Mouse (Mus musculus) stomach, embryonic 14.5 days (tissue): ENCODE results near the gene Dusp13. TPM values are rescaled to one million over a fixed set of nuclear protein-coding genes. Genes with fewer than 3 reads are reported as not detected.
A peak's percentile ranks its signal among the peaks of the same experiment; 100 is the strongest.

ENCODE experiments used
- ATAC-seq: fragments of 200-750 bp; cut with Nextera tagmentation; 2 replicates; pipeline ENCODE4 v1.8.0; 2017; ENCODE audit warnings: low read depth, moderate TSS enrichment; ENCODE audit not compliant: insufficient number of reproducible peaks, insufficient read depth, low FRiP score
- H3K27ac ChIP-seq: fragments of 300-500 bp; sonication (generic); 2 replicates; pipeline ENCODE4 v1.5.1; 2014; ENCODE audit warnings: mild to moderate bottlenecking, low read length, moderate library complexity, mixed read lengths
- H3K27me3 ChIP-seq: fragments of 300-500 bp; sonication (generic); 2 replicates; pipeline ENCODE4 v1.6.1; 2014; ENCODE audit warnings: low read length, control low read depth, mixed read lengths; ENCODE audit not compliant: control insufficient read depth, insufficient read depth
- H3K36me3 ChIP-seq: fragments of 300-500 bp; sonication (generic); 2 replicates; pipeline ENCODE4 v1.6.1; 2014; ENCODE audit warnings: mild to moderate bottlenecking, control low read depth, low read length, moderate library complexity, mixed read lengths; ENCODE audit not compliant: control insufficient read depth, insufficient read depth
- H3K4me1 ChIP-seq: fragments of 300-500 bp; sonication (generic); 2 replicates; pipeline ENCODE4 v1.6.1; 2014; ENCODE audit warnings: low read length, control low read depth, mixed read lengths; ENCODE audit not compliant: control insufficient read depth, insufficient read depth
- H3K4me2 ChIP-seq: fragments of 300-500 bp; sonication (generic); replicated peaks from 2 replicates; pipeline ENCODE4 v1.6.1; 2014; ENCODE audit warnings: low read depth, low read length, control low read depth
- H3K4me3 ChIP-seq: fragments of 300-500 bp; sonication (generic); 2 replicates; pipeline ENCODE4 v1.5.1; 2014; ENCODE audit warnings: low read depth, low read length, control low read depth
- H3K9ac ChIP-seq: fragments of 300-500 bp; sonication (generic); replicated peaks from 2 replicates; pipeline ENCODE4 v1.6.1; 2014; ENCODE audit warnings: low read depth, mild to moderate bottlenecking, control low read depth, low read length, moderate library complexity, mixed read lengths
- H3K9me3 ChIP-seq: fragments of 300-500 bp; sonication (generic); 2 replicates; pipeline ENCODE4 v1.6.1; 2016; ENCODE audit warnings: low read depth, low read length, control low read depth; ENCODE audit not compliant: control insufficient read depth
- WGBS: fragments of 180-500 bp; shearing (Covaris S2); extraction: QIAGEN DNeasy Blood & Tissue Kit; methylation state at CpG from one replicate; pipeline ENCODE4 v1.1.7; 2014; 5-methylcytosine and 5-hydroxymethylcytosine counted together
- polyA plus RNA-seq: library from polyadenylated mRNA; unstranded; fragments of >200 nt; fragmentation: Nextera tagmentation; extraction: Ambion mirVana; gene quantifications from 2 replicates; pipeline ENCODE4 v1.2.1, GENCODE M21; 2014

Dusp13 gene
- polyA plus RNA-seq, 1 experiment from 2014 or later = not detected

DNA sequence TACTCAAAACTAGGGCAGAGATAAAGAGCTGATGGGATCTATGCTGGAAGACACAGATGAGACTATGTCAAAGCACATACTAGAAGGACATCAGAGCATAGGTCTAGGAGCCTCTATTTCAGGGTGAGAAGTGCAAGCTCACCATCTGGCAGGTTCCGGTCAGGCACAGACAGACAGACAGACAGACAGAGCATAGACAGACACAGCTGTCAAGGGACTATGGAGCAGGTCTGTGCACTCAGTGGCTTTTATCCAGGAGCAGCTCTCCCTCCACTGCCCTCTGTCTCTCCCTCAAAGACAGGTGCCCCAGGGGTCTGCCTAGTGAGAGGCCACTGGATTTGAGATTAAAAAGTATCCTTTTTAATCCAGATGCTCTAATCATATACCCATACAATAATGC, 6.8 kb downstream of the Dusp13 start:
- no peaks in the 10 kb centered on the region for H3K36me3 ChIP-seq

DNA sequence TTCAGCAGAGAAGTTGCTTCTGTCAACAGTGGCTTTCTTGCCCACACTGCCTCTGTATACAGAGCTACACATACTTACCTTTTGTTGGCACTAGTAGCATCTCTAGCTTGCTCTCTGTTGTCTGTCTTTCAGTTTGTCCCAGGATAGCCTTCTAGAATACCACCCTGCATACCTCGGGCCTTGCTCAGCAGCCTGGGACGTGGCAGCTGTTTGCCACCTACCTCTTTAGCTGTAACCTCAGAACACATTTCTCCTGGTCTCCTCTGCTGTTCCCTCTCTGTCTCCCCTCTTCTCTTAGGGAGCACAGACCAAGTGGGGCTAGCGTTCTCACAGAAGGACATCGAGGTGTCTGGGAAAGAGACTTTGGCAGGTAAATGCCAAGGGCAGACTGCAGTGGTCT, 8.5 kb downstream of the Dusp13 start:
- Histone ChIP-seq H3K36me3 (no peaks in the 10 kb centered on the region), H3K4me1 (no peaks in the 10 kb centered on the region), H3K4me3 (no peak overlapping the region), H3K4me2 (no peak overlapping the region), H3K27ac (no peak overlapping the region), H3K9ac (no peak overlapping the region), H3K9me3 (no peaks in the 10 kb centered on the region), H3K27me3 (no peaks in the 10 kb centered on the region)
- WGBS = 88% methylated on average over 4 of the region's 4 CpGs
- ATAC-seq = no peak

More for the DNA sequence above, 6.8 kb downstream of the Dusp13 start:
- 86% methylated on average over 1 of the region's 1 CpGs for WGBS
- Histone ChIP-seq H3K27me3 (no peaks in the 10 kb centered on the region), H3K9me3 (no peaks in the 10 kb centered on the region), H3K27ac (no peak overlapping the region), H3K9ac (no peak overlapping the region), H3K4me3 (no peak overlapping the region), H3K4me2 (no peak overlapping the region), H3K4me1 (no peaks in the 10 kb centered on the region)
- ATAC-seq = no peak

DNA sequence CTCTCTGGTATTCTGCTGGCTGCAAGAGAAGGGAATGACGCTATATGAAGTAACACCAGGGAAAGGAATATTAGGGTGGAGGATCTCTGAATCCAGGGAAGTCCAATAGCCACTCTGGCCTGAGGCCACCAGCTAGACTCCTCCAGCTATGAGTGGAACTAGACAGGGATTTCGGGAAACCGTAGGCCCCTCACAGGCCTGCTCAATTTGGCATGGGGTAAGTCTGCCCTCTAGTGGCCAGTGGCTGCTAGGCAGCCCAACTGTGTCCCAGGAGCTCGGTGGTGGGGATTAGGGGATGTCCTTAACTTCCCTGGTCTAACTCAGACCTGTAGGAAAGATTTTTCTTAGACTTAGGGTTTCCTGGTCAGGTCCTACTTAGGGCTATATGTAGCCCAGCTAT, 9.2 kb downstream of the Dusp13 start:
- peak; percentile 80 for ATAC-seq
- Histone ChIP-seq H3K4me3 (no peak overlapping the region), H3K9ac (no peak overlapping the region), H3K36me3 (no peaks in the 10 kb centered on the region), H3K4me2 (no peak overlapping the region), H3K9me3 (no peaks in the 10 kb centered on the region), H3K27me3 (no peaks in the 10 kb centered on the region), H3K4me1 (no peaks in the 10 kb centered on the region), H3K27ac (no peak overlapping the region)
- WGBS = 19% methylated on average over 4 of the region's 4 CpGs

DNA sequence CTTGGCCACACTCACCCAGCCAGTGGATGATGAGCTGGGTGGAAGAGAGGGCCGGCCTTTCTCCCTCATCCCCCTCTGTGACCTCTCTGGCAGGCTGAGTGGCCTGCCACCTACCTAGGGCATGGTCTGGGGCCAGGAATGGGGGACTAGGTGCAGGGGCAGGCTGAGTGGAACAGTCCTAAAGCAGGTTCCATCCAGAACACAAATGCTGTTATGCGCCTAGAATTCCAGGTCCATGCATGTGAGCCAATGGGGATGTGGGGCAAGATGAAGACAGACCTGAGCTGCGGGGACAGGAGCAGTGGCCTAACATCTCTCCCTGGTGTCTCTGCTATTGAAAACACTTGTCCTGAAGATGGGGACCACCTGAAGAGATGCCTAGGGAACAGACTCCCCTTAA, 9.7 kb downstream of the Dusp13 start:
- H3K4me1 ChIP-seq = no peaks in the 10 kb centered on the region
- H3K9me3 ChIP-seq = no peaks in the 10 kb centered on the region
- H3K4me2 ChIP-seq = no peak overlapping the region
- H3K27ac ChIP-seq = no peak overlapping the region
- H3K9ac ChIP-seq = no peak overlapping the region
- H3K27me3 ChIP-seq = no peaks in the 10 kb centered on the region
- no peak for ATAC-seq
- WGBS = 86% methylated on average over 3 of the region's 3 CpGs
- no peaks in the 10 kb centered on the region for H3K36me3 ChIP-seq
- no peak overlapping the region for H3K4me3 ChIP-seq

DNA sequence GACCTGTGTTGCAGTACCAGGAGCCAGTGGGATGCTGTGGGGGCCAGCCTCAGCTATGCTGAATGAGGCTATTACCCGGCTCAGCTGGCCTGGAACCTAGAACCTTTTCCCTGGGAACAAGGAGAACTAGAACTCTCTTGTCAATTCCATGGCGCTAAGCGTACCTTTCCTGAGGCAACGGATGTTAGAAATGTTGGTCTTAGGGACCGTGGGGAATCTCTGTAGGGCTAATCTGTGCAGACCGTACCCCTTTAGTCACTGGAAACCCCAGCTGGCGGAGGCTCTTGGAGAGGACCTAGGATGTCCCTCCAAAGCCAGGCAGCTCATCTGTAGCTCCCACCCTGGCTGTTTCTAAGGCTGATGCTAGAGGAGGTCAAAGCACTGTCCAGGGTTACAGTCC, 10.6 kb downstream of the Dusp13 start:
- Histone ChIP-seq H3K9me3 (no peaks in the 10 kb centered on the region), H3K27me3 (no peaks in the 10 kb centered on the region), H3K4me3 (no peak overlapping the region), H3K36me3 (no peaks in the 10 kb centered on the region), H3K4me2 (no peak overlapping the region), H3K27ac (no peak overlapping the region), H3K4me1 (no peaks in the 10 kb centered on the region), H3K9ac (no peak overlapping the region)
- no peak for ATAC-seq
- 94% methylated on average over 7 of the region's 7 CpGs for WGBS

DNA sequence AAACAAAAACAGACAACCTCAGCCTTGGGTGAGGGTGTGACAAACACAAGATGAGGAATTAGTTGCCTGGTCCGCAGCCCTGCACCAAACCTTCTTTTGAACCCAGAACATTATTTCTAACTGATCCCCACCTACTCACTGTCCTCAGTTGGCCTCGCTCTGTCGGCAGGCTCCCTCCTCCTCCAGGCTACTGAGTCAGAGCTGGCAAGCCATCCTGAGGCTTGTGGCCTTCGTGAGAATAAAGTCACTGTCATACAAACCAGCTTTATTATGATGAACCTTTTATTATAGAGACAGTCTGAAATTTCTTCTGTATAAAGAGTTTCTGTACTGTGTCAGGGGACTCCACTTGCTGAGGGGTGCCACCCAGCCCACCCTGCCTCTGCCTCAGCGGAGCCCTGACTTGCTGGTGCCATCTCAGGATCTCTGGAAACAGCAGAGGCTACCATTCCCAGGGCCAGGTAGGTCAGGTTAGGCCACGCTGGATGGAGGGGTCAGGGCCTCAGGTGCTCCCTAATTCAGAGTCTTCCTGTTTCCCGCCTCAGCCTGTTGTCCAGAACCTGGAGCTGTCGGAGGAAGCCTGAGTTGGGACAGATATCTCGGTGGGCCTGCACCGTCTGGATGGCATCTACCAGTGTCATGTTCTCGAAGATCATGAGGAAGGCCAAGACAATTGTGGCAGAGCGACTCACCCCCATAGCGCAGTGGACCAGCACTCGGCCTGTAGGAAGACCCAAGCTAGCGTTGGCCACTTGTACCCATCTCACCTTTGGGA, 17.7 kb downstream of the Dusp13 start:
- no peaks in the 10 kb centered on the region for H3K27me3 ChIP-seq
- H3K4me1 ChIP-seq = no peaks in the 10 kb centered on the region
- H3K9me3 ChIP-seq = no peaks in the 10 kb centered on the region
- H3K9ac ChIP-seq = no peak overlapping the region
- H3K4me2 ChIP-seq = no peak overlapping the region
- H3K27ac ChIP-seq = no peak overlapping the region
- no peak for ATAC-seq
- no peak overlapping the region for H3K4me3 ChIP-seq
- no peaks in the 10 kb centered on the region for H3K36me3 ChIP-seq
- WGBS = 87% methylated on average over 15 of the region's 15 CpGs

DNA sequence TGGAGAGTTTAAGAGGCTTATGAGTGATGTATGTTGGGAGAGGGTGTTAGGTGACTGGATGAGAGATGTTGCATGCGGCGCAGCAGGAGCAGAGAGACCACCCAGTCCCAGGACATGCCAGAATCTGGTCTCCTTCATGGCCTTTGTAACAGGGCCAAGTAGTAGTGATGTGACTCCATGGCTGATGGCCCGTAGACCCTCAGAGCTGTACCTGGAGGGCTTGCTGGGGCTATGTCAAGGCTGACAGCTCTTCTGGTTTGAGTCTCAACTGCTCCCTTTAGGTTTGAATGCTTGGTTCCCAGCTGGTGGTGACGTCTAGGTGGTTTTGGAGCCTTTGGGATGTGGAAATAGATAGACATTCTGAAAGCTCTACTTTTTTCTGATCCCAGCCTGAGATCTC, 21.0 kb downstream of the Dusp13 start:
- Histone ChIP-seq H3K4me3 (no peak overlapping the region), H3K4me2 (no peak overlapping the region), H3K4me1 (no peaks in the 10 kb centered on the region), H3K9ac (no peak overlapping the region), H3K9me3 (no peaks in the 10 kb centered on the region), H3K27me3 (no peaks in the 10 kb centered on the region), H3K27ac (no peak overlapping the region), H3K36me3 (no peaks in the 10 kb centered on the region)
- WGBS = 91% methylated on average over 4 of the region's 4 CpGs
- no peak for ATAC-seq

DNA sequence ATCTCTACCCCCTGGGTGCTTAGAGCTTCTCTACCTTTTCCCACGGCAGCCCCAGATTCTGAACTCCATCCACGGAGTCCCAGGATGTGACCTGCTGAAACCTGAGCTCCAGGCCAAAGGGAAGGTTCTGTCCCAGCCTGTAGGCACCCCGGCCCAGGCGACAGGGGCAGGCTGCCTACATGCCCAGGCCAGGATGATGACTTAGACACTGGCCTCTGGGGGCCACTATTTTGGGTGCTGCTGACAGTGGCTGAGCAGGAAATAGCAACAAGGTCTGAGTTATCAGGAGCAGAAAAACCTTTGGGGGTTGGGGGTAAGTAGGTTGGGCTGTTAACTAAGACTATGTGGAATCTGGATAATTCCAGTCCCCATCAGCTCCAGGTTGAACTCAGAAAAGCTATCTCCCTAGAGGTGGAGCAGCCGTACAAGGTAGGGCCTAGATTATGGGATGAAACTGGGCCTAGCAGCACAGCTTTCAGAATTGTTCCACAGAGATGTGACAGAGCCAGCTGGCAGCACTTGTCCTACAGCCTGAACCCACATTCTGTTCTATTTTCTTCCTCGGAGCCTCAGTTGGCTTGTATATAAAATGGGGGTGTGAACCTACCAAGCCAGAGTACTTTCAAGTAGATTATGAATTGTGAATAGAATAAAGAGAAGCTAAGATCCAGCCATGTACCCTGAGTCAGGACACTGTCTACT, 21.8 kb downstream of the Dusp13 start:
- H3K9ac ChIP-seq = no peak overlapping the region
- 73% methylated on average over 6 of the region's 6 CpGs for WGBS

More for the DNA sequence above, 21.8 kb downstream of the Dusp13 start:
- H3K4me3 ChIP-seq = no peak overlapping the region
- H3K36me3 ChIP-seq = no peaks in the 10 kb centered on the region
- H3K27ac ChIP-seq = no peak overlapping the region
- no peaks in the 10 kb centered on the region for H3K27me3 ChIP-seq
- no peak for ATAC-seq
- H3K4me1 ChIP-seq = no peaks in the 10 kb centered on the region
- H3K9me3 ChIP-seq = no peaks in the 10 kb centered on the region
- no peak overlapping the region for H3K4me2 ChIP-seq
